Mouse (Mus musculus) left cerebral cortex, adult 9 months (tissue): ENCODE measurements at regions not wholly inside any gene's neighbourhood (a gene's known extent, or its start where the extent isn't known, plus 50 kb on each side); places are given as distances from the start of the nearest gene placed in this dataset.

ENCODE experiments used
- DNase-seq, 2 experiments: peaks; one replicate each; pipeline ENCODE4 v3.0.0; 2022; ENCODE audit warnings: low spot score in 2 of 2

GRCm38 (mm10) chr12:31173512-31173911 lies 67.1 kb upstream of the Gm6993 start:
- DNase-seq = no peak

GRCm38 (mm10) chr12:31179536-31179935 lies 61.0 kb upstream of the Gm6993 start:
- DNase-seq = no peak

- DNase-seq = no peak
Measured at GRCm38 (mm10) chr12:31183632-31184031, 56.9 kb upstream of the Gm6993 start.

- DNase-seq = no peak
Measured at GRCm38 (mm10) chr12:31184217-31184975, 56.2 kb upstream of the Gm6993 start.

GRCm38 (mm10) chr12:31185177-31185932 lies 55.2 kb upstream of the Gm6993 start:
- peak in 1 of 2 experiments; percentile 4 for DNase-seq

- peak in 1 of 2 experiments; percentile 5 for DNase-seq
Measured at GRCm38 (mm10) chr12:31185933-31186845, 54.4 kb upstream of the Gm6993 start.

- no peak for DNase-seq
Measured at GRCm38 (mm10) chr12:31188011-31188576, 52.5 kb upstream of the Gm6993 start.

GRCm38 (mm10) chr12:31190265-31190664 lies 50.3 kb upstream of the Gm6993 start:
- no peak for DNase-seq
